Mouse (Mus musculus) liver, embryonic 14.5 days (tissue): ENCODE measurements around the gene Cyp2w1.

Experiments used
- CTCF ChIP-seq: IDR thresholded peaks from 2 replicates; pipeline ENCODE4 v1.5.1; 2016; ENCODE audit warnings: antibody characterized with exemption, low read depth, control low read depth
- EP300 ChIP-seq: IDR thresholded peaks from 2 replicates; pipeline ENCODE4 v1.6.1; 2016; ENCODE audit warnings: antibody characterized with exemption, low read depth

DNA sequence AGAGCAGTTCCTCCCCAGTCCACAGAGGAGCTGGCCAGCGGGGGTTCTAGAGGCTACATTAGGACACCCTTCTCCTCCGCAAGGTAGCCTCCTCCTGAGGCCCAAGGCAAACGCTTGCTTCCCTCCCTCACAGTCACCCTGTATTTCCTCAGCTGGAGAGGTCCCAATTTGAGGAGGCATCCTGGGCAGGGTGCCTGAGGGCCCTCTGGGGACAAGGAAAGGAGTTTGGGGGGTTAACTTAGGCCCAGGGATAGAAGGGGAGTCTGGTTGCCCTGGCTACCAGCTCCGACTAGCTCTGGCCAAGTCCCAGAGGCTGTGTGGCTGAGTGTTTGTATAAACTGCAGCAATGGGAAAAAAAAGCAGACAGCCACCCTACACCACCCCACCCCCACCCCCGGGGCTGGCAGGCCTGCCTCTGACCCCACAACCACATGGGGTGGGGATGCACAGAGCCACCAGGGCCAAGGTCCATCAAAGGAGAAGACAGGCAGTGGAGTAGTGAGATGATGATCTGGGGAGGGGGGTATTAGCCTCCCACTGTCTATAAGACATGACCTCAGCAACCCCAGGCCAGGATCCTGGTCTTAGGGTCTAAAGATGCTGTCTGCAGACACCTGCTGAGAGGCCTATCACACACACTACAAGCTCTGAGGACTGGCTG, 12.6 kb downstream of the Cyp2w1 start:
- TF ChIP-seq CTCF (no peak), EP300 (no peak)
